Mouse (Mus musculus) heart, adult 2 months (tissue): ENCODE data around the gene Ctdspl2.

Experiments
- CTCF ChIP-seq: fragments of 200-600 bp; IDR thresholded peaks from 2 replicates; pipeline ENCODE4 v1.8.1; 2022; ENCODE audit warnings: antibody characterized with exemption, mild to moderate bottlenecking, moderate library complexity
- EP300 ChIP-seq: fragments of 200-500 bp; IDR thresholded peaks from 2 replicates; pipeline ENCODE4 v1.6.1; 2011; ENCODE audit warnings: low read depth, low read length, control low read depth; ENCODE audit not compliant: insufficient read depth
- POLR2A ChIP-seq: fragments of 200-500 bp; IDR thresholded peaks from 2 replicates; pipeline ENCODE4 v1.6.1; 2011; ENCODE audit warnings: mild to moderate bottlenecking, low read depth, low read length, control low read depth; ENCODE audit not compliant: insufficient read depth

- TF ChIP-seq CTCF: no peak
- TF ChIP-seq EP300: no peak
- no peak for TF ChIP-seq POLR2A
Observed at GRCm38 (mm10) chr2:121943364-121943763, 12.4 kb upstream of the Ctdspl2 start.
